Mouse (Mus musculus) liver, postnatal 0 days (tissue): ENCODE results near the gene Rab5if. TPM values are rescaled to one million over a fixed set of nuclear protein-coding genes. Genes with fewer than 3 reads are reported as not detected.

Experiments
- ATAC-seq: fragments of 200-750 bp; cut with Nextera tagmentation; 2 replicates; pipeline ENCODE4 v1.8.0; 2017; ENCODE audit warnings: mild to moderate bottlenecking, moderate library complexity
- DNase-seq: peaks from one replicate; pipeline ENCODE4 v3.0.0-alpha.2; 2016
- H3K27ac ChIP-seq: fragments of 300-500 bp; sonication (generic); 2 replicates; pipeline ENCODE4 v1.5.1; 2014; ENCODE audit warnings: antibody characterized with exemption, moderate library complexity, mild to moderate bottlenecking, low read depth
- H3K27me3 ChIP-seq: fragments of 300-500 bp; sonication (generic); 2 replicates; pipeline ENCODE4 v1.6.1; 2014; ENCODE audit warnings: low read length, control low read depth, mixed read lengths; ENCODE audit not compliant: insufficient read depth
- H3K36me3 ChIP-seq: fragments of 300-500 bp; sonication (generic); replicated peaks from 2 replicates; pipeline ENCODE4 v1.6.1; 2014; ENCODE audit warnings: mild to moderate bottlenecking, control low read depth, low read length, moderate library complexity, mixed read lengths; ENCODE audit not compliant: insufficient read depth
- H3K4me1 ChIP-seq: fragments of 300-500 bp; sonication (generic); 2 replicates; pipeline ENCODE4 v1.6.1; 2014; ENCODE audit warnings: antibody characterized with exemption, mild to moderate bottlenecking, control low read depth; ENCODE audit not compliant: insufficient read depth
- H3K4me2 ChIP-seq: fragments of 300-500 bp; sonication (generic); 2 replicates; pipeline ENCODE4 v1.6.1; 2014; ENCODE audit warnings: low read depth, mild to moderate bottlenecking, low read length, moderate library complexity, mixed read lengths
- H3K4me3 ChIP-seq: fragments of 300-500 bp; sonication (generic); 2 replicates; pipeline ENCODE4 v1.5.1; 2014; ENCODE audit warnings: low read depth, low read length
- H3K9ac ChIP-seq: fragments of 300-500 bp; sonication (generic); replicated peaks from 2 replicates; pipeline ENCODE4 v1.6.1; 2014; ENCODE audit warnings: mild to moderate bottlenecking, moderate library complexity
- H3K9me3 ChIP-seq: fragments of 300-500 bp; sonication (generic); 2 replicates; pipeline ENCODE4 v1.6.1; 2016; ENCODE audit warnings: mild to moderate bottlenecking, control low read depth, low read length, mixed read lengths
- CTCF ChIP-seq: sonication (generic); IDR thresholded peaks from 2 replicates; pipeline ENCODE4 v1.5.1; 2016; ENCODE audit warnings: antibody characterized with exemption, low read depth
- EP300 ChIP-seq: IDR thresholded peaks from 2 replicates; pipeline ENCODE4 v1.6.1; 2016; ENCODE audit warnings: antibody characterized with exemption, low read depth, mild to moderate bottlenecking
- WGBS: fragments of 180-500 bp; shearing (Covaris S2); extraction: QIAGEN DNeasy Blood & Tissue Kit; methylation state at CpG from one replicate; pipeline ENCODE4 v1.1.7; 2014; ENCODE audit not compliant: insufficient replicate concordance; 5-methylcytosine and 5-hydroxymethylcytosine counted together
- polyA plus RNA-seq: library from polyadenylated mRNA; unstranded; fragments of >200 nt; fragmentation: Nextera tagmentation; extraction: Ambion mirVana; gene quantifications from 2 replicates; pipeline ENCODE4 v1.2.1, GENCODE M21; 2015

Rab5if gene
- polyA plus RNA-seq, 1 experiment from 2014 or later: 190 TPM

DNA sequence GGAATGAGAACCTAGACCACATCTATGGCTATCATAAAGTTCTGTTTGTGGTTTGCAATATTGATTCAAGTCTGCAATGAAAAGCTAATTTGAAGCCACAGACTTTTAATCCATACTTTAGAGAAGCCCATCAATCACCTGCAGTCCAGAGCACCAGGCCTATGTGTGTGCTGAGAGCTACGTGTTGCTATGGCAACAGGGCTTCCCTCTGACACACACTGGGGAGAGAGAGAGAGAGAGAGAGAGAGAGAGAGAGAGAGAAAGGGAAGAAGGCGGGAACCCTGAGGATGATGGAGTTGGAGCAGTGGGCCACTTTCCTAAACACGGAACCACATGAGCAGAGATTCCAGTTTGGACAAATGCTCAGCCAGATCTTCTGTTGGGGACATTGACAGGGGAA, 29.3 kb downstream of the Rab5if start:
- 51% methylated on average over 3 of the region's 3 CpGs for WGBS
- DNase-seq: no peak
- Histone ChIP-seq H3K27me3 (no peaks in the 10 kb centered on the region), H3K9me3 (no peaks in the 10 kb centered on the region), H3K4me3 (no peak overlapping the region), H3K27ac (no peak overlapping the region), H3K4me1 (no peaks in the 10 kb centered on the region), H3K36me3 (no peaks in the 10 kb centered on the region), H3K9ac (no peak overlapping the region), H3K4me2 (no peak overlapping the region)
- ATAC-seq: no peak
- TF ChIP-seq CTCF (no peak), EP300 (no peak)

DNA sequence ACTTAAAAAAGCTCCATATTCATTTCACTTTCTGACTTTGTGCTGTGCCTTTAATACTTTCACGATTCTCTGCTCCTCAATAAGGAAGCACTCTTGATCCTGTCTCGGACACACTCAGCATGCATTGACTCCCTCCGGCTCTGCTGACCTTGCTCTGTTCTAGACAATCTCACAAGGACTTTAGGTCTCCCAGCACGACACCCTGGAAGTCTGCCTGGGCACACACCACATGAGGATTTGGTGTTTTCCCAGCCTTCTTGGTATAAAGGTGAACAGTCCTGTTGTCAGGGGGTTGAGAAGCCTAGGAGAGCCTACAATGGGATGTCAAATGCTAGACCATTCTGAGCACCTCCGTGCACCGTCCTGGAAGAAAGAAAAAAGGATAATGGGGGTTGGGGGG, 29.9 kb downstream of the Rab5if start:
- DNase-seq (no peak), ATAC-seq (no peak)
- Histone ChIP-seq H3K27me3 (no peaks in the 10 kb centered on the region), H3K9me3 (no peaks in the 10 kb centered on the region), H3K4me3 (no peak overlapping the region), H3K9ac (no peak overlapping the region), H3K4me2 (no peak overlapping the region), H3K36me3 (no peaks in the 10 kb centered on the region), H3K27ac (no peak overlapping the region), H3K4me1 (peaks cover 1% of the 10 kb centered on the region)
- WGBS: 76% methylated on average over 6 of the region's 6 CpGs
- TF ChIP-seq CTCF (no peak), EP300 (no peak)

DNA sequence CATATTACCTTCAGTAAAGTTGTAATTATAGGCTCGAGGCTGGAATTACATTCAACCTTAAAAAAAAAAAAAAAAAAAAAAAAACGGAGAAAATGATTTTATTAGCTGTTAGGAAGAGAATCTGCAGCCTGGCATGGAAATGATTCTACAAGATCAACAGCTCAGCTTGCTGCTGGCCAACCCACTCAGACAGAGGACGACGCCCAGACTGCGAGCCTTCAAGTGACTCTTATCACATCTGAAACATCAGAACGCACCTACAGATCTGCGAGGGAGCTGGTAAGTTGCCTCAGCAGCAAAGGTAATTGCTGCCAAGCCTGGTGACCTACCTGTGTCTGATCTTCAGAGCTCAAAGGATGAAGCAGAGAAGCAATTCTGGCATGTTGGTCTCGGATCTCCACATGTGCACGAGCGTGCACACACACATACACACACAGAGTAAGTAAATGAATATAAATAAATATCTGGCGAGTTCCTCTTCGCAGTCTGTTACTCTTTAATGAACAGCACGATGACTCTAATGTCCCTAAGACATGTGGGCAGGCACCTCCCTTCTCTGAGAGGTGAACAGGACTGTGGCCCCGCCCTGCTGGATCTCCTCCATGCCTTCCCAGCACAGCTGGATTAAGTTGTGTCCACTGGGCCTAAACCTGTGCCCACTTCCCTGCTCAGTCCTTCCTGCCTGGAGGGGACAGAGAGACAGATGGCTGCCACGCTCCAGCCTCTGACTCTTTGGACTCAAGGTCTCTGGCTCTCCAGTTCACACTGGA, 31.8 kb downstream of the Rab5if start:
- no peak overlapping the region for H3K9ac ChIP-seq
- H3K4me2 ChIP-seq: no peak overlapping the region
- H3K27me3 ChIP-seq: no peaks in the 10 kb centered on the region
- H3K4me3 ChIP-seq: no peak overlapping the region
- DNase-seq: no peak
- no peak for ATAC-seq
- H3K9me3 ChIP-seq: no peaks in the 10 kb centered on the region
- peaks cover 8% of the 10 kb centered on the region for H3K4me1 ChIP-seq
- no peak for TF ChIP-seq EP300
- no peak for TF ChIP-seq CTCF
- no peak overlapping the region for H3K27ac ChIP-seq
- WGBS: 64% methylated on average over 15 of the region's 15 CpGs
- no peaks in the 10 kb centered on the region for H3K36me3 ChIP-seq

DNA sequence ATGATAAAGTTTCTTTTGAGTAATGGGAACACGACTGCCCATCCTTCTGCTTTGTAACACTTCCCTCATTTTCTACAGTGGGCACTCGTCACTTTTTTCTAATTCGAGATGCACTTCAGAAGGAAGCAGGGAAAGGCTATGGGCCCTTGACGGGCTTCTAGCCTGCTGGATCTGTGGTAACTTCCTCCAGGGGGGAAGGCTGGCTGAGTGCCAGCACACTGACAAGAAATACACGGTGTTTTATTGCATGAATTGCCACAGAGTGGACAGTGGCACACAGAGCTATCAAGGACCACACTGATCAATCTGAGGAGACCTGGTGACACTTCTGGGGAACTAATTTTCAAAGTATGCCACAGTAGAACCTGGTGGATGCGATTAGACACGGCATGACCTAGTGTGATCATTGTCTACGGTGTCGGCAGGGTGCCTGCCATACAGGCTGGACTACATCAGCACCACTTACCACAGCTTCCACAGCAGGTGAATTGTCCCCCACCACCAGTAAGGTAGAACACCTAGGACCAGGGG, 33.5 kb downstream of the Rab5if start:
- DNase-seq (no peak), ATAC-seq (no peak)
- Histone ChIP-seq H3K4me3 (no peak overlapping the region), H3K36me3 (no peaks in the 10 kb centered on the region), H3K27ac (no peak overlapping the region), H3K27me3 (no peaks in the 10 kb centered on the region), H3K4me1 (peaks cover 8% of the 10 kb centered on the region), H3K4me2 (no peak overlapping the region), H3K9me3 (no peaks in the 10 kb centered on the region), H3K9ac (no peak overlapping the region)
- 54% methylated on average over 9 of the region's 9 CpGs for WGBS
- TF ChIP-seq CTCF (no peak), EP300 (no peak)

DNA sequence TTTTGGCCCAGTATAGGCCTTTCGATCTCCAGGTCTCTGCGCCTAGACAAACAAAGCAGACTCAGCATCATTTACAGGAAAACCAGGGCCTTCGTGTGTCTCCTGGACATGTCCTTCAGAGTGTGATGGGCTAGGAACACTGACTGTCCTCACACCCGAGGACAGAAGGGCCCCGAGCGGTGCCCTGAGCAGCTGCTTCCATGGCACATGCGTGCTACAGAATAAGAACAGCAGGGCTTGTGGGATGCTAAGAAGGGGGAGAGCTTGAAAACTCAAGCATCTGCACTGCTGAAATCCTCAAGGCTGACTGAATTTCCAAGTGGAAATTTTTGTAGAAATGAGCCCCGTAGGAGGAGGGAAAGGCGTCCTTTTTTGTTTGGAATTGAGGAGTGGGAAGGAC, 34.1 kb downstream of the Rab5if start:
- DNase-seq (no peak), ATAC-seq (no peak)
- H3K9me3 ChIP-seq: no peaks in the 10 kb centered on the region
- H3K4me2 ChIP-seq: no peak overlapping the region
- no peak overlapping the region for H3K4me3 ChIP-seq
- H3K27ac ChIP-seq: no peak overlapping the region
- TF ChIP-seq CTCF (no peak), EP300 (no peak)
- no peak overlapping the region for H3K9ac ChIP-seq
- H3K4me1 ChIP-seq: peaks cover 8% of the 10 kb centered on the region
- WGBS: 69% methylated on average over 9 of the region's 9 CpGs
- no peaks in the 10 kb centered on the region for H3K36me3 ChIP-seq
- H3K27me3 ChIP-seq: no peaks in the 10 kb centered on the region

DNA sequence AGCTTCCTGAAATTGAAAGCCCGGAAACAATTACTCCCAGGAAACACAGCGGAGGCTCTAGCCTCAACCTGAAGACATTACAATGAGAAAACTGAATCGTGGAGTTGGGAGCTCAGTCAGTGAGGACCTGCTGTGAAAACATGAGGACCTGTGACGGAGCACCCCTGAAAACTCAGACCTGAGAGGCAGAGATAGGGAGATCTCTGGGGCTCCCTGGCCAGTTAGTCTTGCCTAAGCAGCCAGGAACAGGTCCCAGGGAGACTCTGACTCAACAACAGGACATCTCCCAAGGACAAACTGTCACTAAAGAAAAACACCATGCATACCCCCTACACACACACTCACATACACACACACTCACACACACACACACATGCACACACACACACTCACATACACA, 35.4 kb downstream of the Rab5if start:
- peaks cover 8% of the 10 kb centered on the region for H3K4me1 ChIP-seq
- H3K27ac ChIP-seq: no peak overlapping the region
- TF ChIP-seq CTCF: no peak
- TF ChIP-seq EP300: no peak
- no peaks in the 10 kb centered on the region for H3K27me3 ChIP-seq
- no peak for DNase-seq
- 37% methylated on average over 4 of the region's 4 CpGs for WGBS
- H3K36me3 ChIP-seq: no peaks in the 10 kb centered on the region
- peak overlapping the region; percentile 39 for H3K4me2 ChIP-seq
- no peaks in the 10 kb centered on the region for H3K9me3 ChIP-seq
- H3K4me3 ChIP-seq: no peak overlapping the region
- no peak for ATAC-seq
- no peak overlapping the region for H3K9ac ChIP-seq
